Mouse (Mus musculus): ENCODE results near the gene Neurod1. TPM values are rescaled to one million over a fixed set of nuclear protein-coding genes. Genes with fewer than 3 reads are reported as not detected.

Neurod1 gene
- total and polyA plus RNA-seq, 3 experiments = not detected

DNA sequence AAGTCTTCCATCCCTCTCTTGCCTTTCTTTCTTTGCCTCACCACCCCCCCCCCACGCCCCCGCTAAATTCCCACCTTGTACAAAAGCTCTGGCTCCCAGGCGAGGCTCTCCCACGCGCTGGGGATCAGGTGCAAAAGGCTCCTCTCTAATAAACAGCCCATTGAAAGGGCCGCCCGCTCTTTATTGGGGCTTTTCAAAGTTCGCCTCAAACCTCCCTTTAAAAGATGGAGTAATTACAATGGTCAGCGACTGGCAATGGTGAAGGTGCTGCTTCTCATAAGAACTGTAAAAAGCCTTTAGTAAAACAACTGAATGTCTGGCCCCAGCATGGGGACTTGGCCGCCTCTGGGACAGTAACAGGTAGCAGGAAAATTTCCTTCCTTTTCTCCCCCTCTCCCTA, 905 bp downstream of the Neurod1 start:
- H3K27ac ChIP-seq (ENCODE audit: control insufficient read depth, low read depth, low read length) = no peak overlapping the region
- no peaks in the 10 kb centered on the region for H3K4me1 ChIP-seq (ENCODE audit: control insufficient read depth in 1 of 2, insufficient read depth in 2 of 2, low read length in 2 of 2)
- no peaks in the 10 kb centered on the region for H3K36me3 ChIP-seq (ENCODE audit: control insufficient read depth in 1 of 2, insufficient read depth in 2 of 2, low read length in 2 of 2)
- no peak overlapping the region for H3K4me3 ChIP-seq (ENCODE audit: control insufficient read depth in 1 of 2, insufficient read depth in 1 of 2, low read depth in 2 of 2, low read length in 2 of 2)
- H3K9me3 ChIP-seq (replicated peaks; ENCODE audit: insufficient read depth, low read length) = no peaks in the 10 kb centered on the region
- TF ChIP-seq MAX (IDR thresholded peaks at IDR 0.05; ENCODE audit: low read length) = no peak
- TF ChIP-seq SIN3A (IDR thresholded peaks at IDR 0.05; ENCODE audit: low read length) = no peak
- DNase-seq (ENCODE audit: low read depth, low spot score) = no peak
- no peaks in the 10 kb centered on the region for H3K79me2 ChIP-seq (ENCODE audit: control insufficient read depth, insufficient read depth, low read length, poor library complexity)
- H3K27me3 ChIP-seq (ENCODE audit: control insufficient read depth in 1 of 2, insufficient read depth in 2 of 2, low read length in 2 of 2) = no peaks in the 10 kb centered on the region
- no peak overlapping the region for H3K9ac ChIP-seq (ENCODE audit: control insufficient read depth, low read depth, low read length, poor library complexity, severe bottlenecking)

DNA sequence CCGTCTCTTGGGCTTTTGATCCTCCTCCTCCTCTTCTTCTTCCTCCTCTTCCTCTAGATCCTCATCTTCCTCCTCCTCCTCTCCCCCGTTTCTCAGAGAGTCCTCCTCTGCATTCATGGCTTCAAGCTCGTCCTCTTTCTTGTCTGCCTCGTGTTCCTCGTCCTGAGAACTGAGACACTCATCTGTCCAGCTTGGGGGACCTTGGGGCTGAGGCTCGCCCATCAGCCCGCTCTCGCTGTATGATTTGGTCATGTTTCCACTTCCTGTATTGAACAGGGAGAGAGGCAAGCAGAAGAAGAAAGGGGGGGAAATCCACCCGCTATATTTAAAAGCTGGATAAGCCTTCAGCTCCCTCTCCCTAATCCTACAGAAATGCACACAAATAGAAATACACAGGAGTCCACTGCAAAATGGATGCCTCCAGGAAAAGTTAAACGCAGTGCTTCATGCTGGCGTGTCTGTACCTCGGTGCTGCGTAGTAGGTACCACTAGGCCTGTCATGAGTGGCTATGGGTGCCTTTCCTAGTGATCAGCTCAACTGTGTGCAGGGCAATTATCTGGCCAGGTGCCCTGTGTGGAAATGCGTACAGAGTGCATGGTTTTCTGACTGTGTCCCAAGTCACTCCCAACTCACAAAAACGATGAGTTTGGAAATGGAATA, 1.6 kb downstream of the Neurod1 start:
- no peaks in the 10 kb centered on the region for H3K4me1 ChIP-seq (ENCODE audit: control insufficient read depth in 1 of 2, insufficient read depth in 2 of 2, low read length in 2 of 2)
- TF ChIP-seq MEF2A (IDR thresholded peaks at IDR 0.05; ENCODE audit: extremely low read depth, insufficient replicate concordance, low read depth, low read length, poor library complexity, severe bottlenecking) (no peak), ZC3H11A (IDR thresholded peaks at IDR 0.05; ENCODE audit: low read depth, low read length) (no peak), MYC (IDR thresholded peaks at IDR 0.05; ENCODE audit: low read depth, low read length) (no peak), SIN3A (IDR thresholded peaks at IDR 0.05; ENCODE audit: low read length) (no peak), MAX (IDR thresholded peaks at IDR 0.05; ENCODE audit: low read length) (no peak), GATA1 (IDR thresholded peaks at IDR 0.05; ENCODE audit: low read depth, low read length) (no peak), EP300 (IDR thresholded peaks at IDR 0.05; ENCODE audit: low read depth in 1 of 2, low read length in 2 of 2) (no peak), RCOR1 (IDR thresholded peaks at IDR 0.05; ENCODE audit: low read depth, low read length) (no peak), ZMIZ1 (IDR thresholded peaks at IDR 0.05; ENCODE audit: low read depth, low read length) (no peak), POLR2AphosphoS5 (IDR thresholded peaks at IDR 0.05; ENCODE audit: borderline replicate concordance, low read depth, low read length) (no peak), MAZ (IDR thresholded peaks at IDR 0.05; ENCODE audit: low read depth, low read length) (no peak), ZNF384 (IDR thresholded peaks at IDR 0.05; ENCODE audit: low read depth, low read length) (no peak), HCFC1 (IDR thresholded peaks at IDR 0.05; ENCODE audit: low read depth, low read length) (no peak), BHLHE40 (IDR thresholded peaks at IDR 0.05; ENCODE audit: borderline replicate concordance, low read depth, low read length) (no peak), USF2 (IDR thresholded peaks at IDR 0.05; ENCODE audit: borderline replicate concordance in 1 of 2, insufficient read depth in 1 of 2, low read depth in 1 of 2, low read length in 2 of 2) (no peak), RAD21 (IDR thresholded peaks at IDR 0.05; ENCODE audit: low read depth, low read length) (no peak)
- no peaks in the 10 kb centered on the region for H3K27me3 ChIP-seq (ENCODE audit: control insufficient read depth in 1 of 2, insufficient read depth in 2 of 2, low read length in 2 of 2)
- H3K27ac ChIP-seq (ENCODE audit: control insufficient read depth, low read depth, low read length) = no peak overlapping the region
- no peak overlapping the region for H3K9ac ChIP-seq (ENCODE audit: control insufficient read depth, low read depth, low read length, poor library complexity, severe bottlenecking)
- DNase-seq (ENCODE audit: low read depth, low spot score) = no peak
- H3K4me3 ChIP-seq (ENCODE audit: control insufficient read depth in 1 of 2, insufficient read depth in 1 of 2, low read depth in 2 of 2, low read length in 2 of 2) = no peak overlapping the region
- no peaks in the 10 kb centered on the region for H3K79me2 ChIP-seq (ENCODE audit: control insufficient read depth, insufficient read depth, low read length, poor library complexity)
- no peaks in the 10 kb centered on the region for H3K9me3 ChIP-seq (replicated peaks; ENCODE audit: insufficient read depth, low read length)
- H3K36me3 ChIP-seq (ENCODE audit: control insufficient read depth in 1 of 2, insufficient read depth in 2 of 2, low read length in 2 of 2) = no peaks in the 10 kb centered on the region
